Mouse (Mus musculus) hindbrain, postnatal 0 days (tissue): ENCODE measurements at regions not wholly inside any gene's neighbourhood (a gene's known extent, or its start where the extent isn't known, plus 50 kb on each side); places are given as distances from the start of the nearest gene placed in this dataset.

ENCODE experiments used
- ATAC-seq: fragments of 200-750 bp; cut with Nextera tagmentation; 2 replicates; pipeline ENCODE4 v1.8.0; 2017; ENCODE audit warnings: mild to moderate bottlenecking, moderate TSS enrichment, moderate library complexity
- DNase-seq: peaks from one replicate; pipeline ENCODE4 v3.0.0-alpha.2; 2015; ENCODE audit warnings: low spot score
- H3K27ac ChIP-seq: fragments of 300-500 bp; sonication (generic); 2 replicates; pipeline ENCODE4 v1.5.1; 2014; ENCODE audit warnings: mild to moderate bottlenecking
- H3K27me3 ChIP-seq: fragments of 300-500 bp; sonication (generic); 2 replicates; pipeline ENCODE4 v1.6.1; 2014; ENCODE audit warnings: low read length, mixed read lengths; ENCODE audit not compliant: insufficient read depth
- H3K36me3 ChIP-seq: fragments of 300-500 bp; sonication (generic); 2 replicates; pipeline ENCODE4 v1.6.1; 2014; ENCODE audit warnings: low read length, mixed read lengths; ENCODE audit not compliant: insufficient read depth
- H3K4me1 ChIP-seq: fragments of 300-500 bp; sonication (generic); 2 replicates; pipeline ENCODE4 v1.6.1; 2014; ENCODE audit warnings: antibody characterized with exemption, low read length, mixed read lengths; ENCODE audit not compliant: insufficient read depth
- H3K4me2 ChIP-seq: fragments of 300-500 bp; sonication (generic); 2 replicates; pipeline ENCODE4 v1.6.1; 2014; ENCODE audit warnings: low read depth, mild to moderate bottlenecking, low read length, moderate library complexity, mixed read lengths
- H3K4me3 ChIP-seq: fragments of 300-500 bp; sonication (generic); 2 replicates; pipeline ENCODE4 v1.5.1; 2014; ENCODE audit warnings: low read length
- H3K9ac ChIP-seq: fragments of 300-500 bp; sonication (generic); replicated peaks from 2 replicates; pipeline ENCODE4 v1.6.1; 2014; ENCODE audit warnings: mild to moderate bottlenecking, low read length, moderate library complexity, mixed read lengths
- H3K9me3 ChIP-seq: fragments of 300-500 bp; sonication (generic); 2 replicates; pipeline ENCODE4 v1.6.1; 2016; ENCODE audit warnings: low read length, mixed read lengths
- CTCF ChIP-seq: IDR thresholded peaks from 2 replicates; pipeline ENCODE4 v1.5.1; 2016; ENCODE audit warnings: antibody characterized with exemption, control low read depth, low read depth
- WGBS: fragments of 180-500 bp; shearing (Covaris S2); extraction: QIAGEN DNeasy Blood & Tissue Kit; methylation state at CpG from one replicate; pipeline ENCODE4 v1.1.7; 2014; 5-methylcytosine and 5-hydroxymethylcytosine counted together

- no peak for TF ChIP-seq CTCF
- H3K9me3 ChIP-seq, result no peaks in the 10 kb centered on the region
- H3K4me3 ChIP-seq, result no peak overlapping the region
- H3K27me3 ChIP-seq, result no peaks in the 10 kb centered on the region; the same call in 1 of the 2 replicates
- ATAC-seq (no peak), DNase-seq (no peak)
- no peak overlapping the region for H3K4me2 ChIP-seq
- no peaks in the 10 kb centered on the region for H3K4me1 ChIP-seq
- no peak overlapping the region for H3K27ac ChIP-seq
- no peaks in the 10 kb centered on the region for H3K36me3 ChIP-seq
- no peak overlapping the region for H3K9ac ChIP-seq
Observed at GRCm38 (mm10) chr3:149441227-149441626, 450.9 kb upstream of the Adgrl2 start.

GRCm38 (mm10) chr3:149437763-149438162 is 447.4 kb upstream of the Adgrl2 start:
- no peaks in the 10 kb centered on the region for H3K36me3 ChIP-seq
- H3K4me2 ChIP-seq, result no peak overlapping the region
- no peaks in the 10 kb centered on the region for H3K27me3 ChIP-seq
- no peak for TF ChIP-seq CTCF
- peak; percentile 20 for DNase-seq
- H3K4me3 ChIP-seq, result no peak overlapping the region
- peak; percentile 59; the same call in 1 of the 2 replicates for ATAC-seq
- no peak overlapping the region for H3K9ac ChIP-seq
- no peak overlapping the region for H3K27ac ChIP-seq
- 67% methylated on average over 7 of the region's 8 CpGs for WGBS
- H3K9me3 ChIP-seq, result no peaks in the 10 kb centered on the region
- no peaks in the 10 kb centered on the region for H3K4me1 ChIP-seq

- ATAC-seq, result no peak
Observed at GRCm38 (mm10) chr3:149436944-149437343, 446.6 kb upstream of the Adgrl2 start.

GRCm38 (mm10) chr3:149436420-149436819 is 446.1 kb upstream of the Adgrl2 start:
- no peak overlapping the region for H3K4me3 ChIP-seq
- no peaks in the 10 kb centered on the region for H3K36me3 ChIP-seq
- no peak for DNase-seq
- no peak overlapping the region for H3K27ac ChIP-seq
- H3K4me2 ChIP-seq, result no peak overlapping the region
- H3K9me3 ChIP-seq, result no peaks in the 10 kb centered on the region
- WGBS, result 82% methylated on average over 8 of the region's 8 CpGs
- no peak overlapping the region for H3K9ac ChIP-seq
- H3K4me1 ChIP-seq, result no peaks in the 10 kb centered on the region
- TF ChIP-seq CTCF, result no peak
- ATAC-seq, result no peak
- no peaks in the 10 kb centered on the region for H3K27me3 ChIP-seq

More at GRCm38 (mm10) chr3:149436944-149437343, 446.6 kb upstream of the Adgrl2 start:
- no peak overlapping the region for H3K27ac ChIP-seq
- 81% methylated on average over 6 of the region's 6 CpGs for WGBS
- no peaks in the 10 kb centered on the region for H3K27me3 ChIP-seq
- H3K4me1 ChIP-seq, result no peaks in the 10 kb centered on the region
- TF ChIP-seq CTCF, result no peak
- H3K4me3 ChIP-seq, result no peak overlapping the region
- DNase-seq, result no peak
- no peak overlapping the region for H3K9ac ChIP-seq
- H3K36me3 ChIP-seq, result no peaks in the 10 kb centered on the region
- no peak overlapping the region for H3K4me2 ChIP-seq
- H3K9me3 ChIP-seq, result no peaks in the 10 kb centered on the region

GRCm38 (mm10) chr3:149431795-149432194 is 441.4 kb upstream of the Adgrl2 start:
- ATAC-seq, result no peak
- H3K4me1 ChIP-seq, result no peaks in the 10 kb centered on the region
- no peak overlapping the region for H3K4me2 ChIP-seq
- H3K9ac ChIP-seq, result no peak overlapping the region
- no peak for TF ChIP-seq CTCF
- H3K4me3 ChIP-seq, result no peak overlapping the region
- H3K27ac ChIP-seq, result no peak overlapping the region
- WGBS, result 95% methylated on average over 10 of the region's 10 CpGs
- H3K36me3 ChIP-seq, result no peaks in the 10 kb centered on the region
- no peaks in the 10 kb centered on the region for H3K27me3 ChIP-seq
- no peaks in the 10 kb centered on the region for H3K9me3 ChIP-seq
- DNase-seq, result no peak

GRCm38 (mm10) chr3:149426023-149426759 is 435.8 kb upstream of the Adgrl2 start:
- no peak for ATAC-seq
- Histone ChIP-seq H3K27me3 (no peaks in the 10 kb centered on the region), H3K9ac (no peak overlapping the region)

GRCm38 (mm10) chr3:149424306-149424705 is 434.0 kb upstream of the Adgrl2 start:
- no peaks in the 10 kb centered on the region for H3K36me3 ChIP-seq
- no peak for ATAC-seq
- 87% methylated on average over 1 of the region's 1 CpGs for WGBS
- no peaks in the 10 kb centered on the region for H3K4me1 ChIP-seq
- no peaks in the 10 kb centered on the region for H3K27me3 ChIP-seq
- H3K4me3 ChIP-seq, result no peak overlapping the region
- no peak overlapping the region for H3K9ac ChIP-seq
- TF ChIP-seq CTCF, result no peak
- no peak overlapping the region for H3K27ac ChIP-seq
- DNase-seq, result no peak
- H3K4me2 ChIP-seq, result no peak overlapping the region
- no peaks in the 10 kb centered on the region for H3K9me3 ChIP-seq

More at GRCm38 (mm10) chr3:149426023-149426759, 435.8 kb upstream of the Adgrl2 start:
- WGBS, result 57% methylated on average over 18 of the region's 18 CpGs
- TF ChIP-seq CTCF, result no peak
- H3K4me2 ChIP-seq, result 0 out of 2 replicates have a peak overlapping the region, but pooled peaks have one; percentile 8
- no peak overlapping the region for H3K27ac ChIP-seq
- no peaks in the 10 kb centered on the region for H3K9me3 ChIP-seq
- no peaks in the 10 kb centered on the region for H3K4me1 ChIP-seq
- H3K36me3 ChIP-seq, result no peaks in the 10 kb centered on the region
- no peak overlapping the region for H3K4me3 ChIP-seq
- DNase-seq, result no peak
